Mouse (Mus musculus) small intestine, adult 2 months (tissue): ENCODE data around the gene Wt1.

Experiments
- CTCF ChIP-seq: fragments of 200-500 bp; IDR thresholded peaks from 2 replicates; pipeline ENCODE4 v1.5.1; 2012; ENCODE audit warnings: low read depth, mild to moderate bottlenecking, control low read depth, inconsistent platforms, low read length, moderate library complexity, mixed read lengths; ENCODE audit not compliant: insufficient replicate concordance, insufficient read length; ENCODE audit errors: extremely low read depth
- POLR2A ChIP-seq: fragments of 200-500 bp; IDR thresholded peaks from 2 replicates; pipeline ENCODE4 v1.6.1; 2012; ENCODE audit warnings: low read depth, mild to moderate bottlenecking, control low read depth, inconsistent platforms, low read length, moderate library complexity

DNA sequence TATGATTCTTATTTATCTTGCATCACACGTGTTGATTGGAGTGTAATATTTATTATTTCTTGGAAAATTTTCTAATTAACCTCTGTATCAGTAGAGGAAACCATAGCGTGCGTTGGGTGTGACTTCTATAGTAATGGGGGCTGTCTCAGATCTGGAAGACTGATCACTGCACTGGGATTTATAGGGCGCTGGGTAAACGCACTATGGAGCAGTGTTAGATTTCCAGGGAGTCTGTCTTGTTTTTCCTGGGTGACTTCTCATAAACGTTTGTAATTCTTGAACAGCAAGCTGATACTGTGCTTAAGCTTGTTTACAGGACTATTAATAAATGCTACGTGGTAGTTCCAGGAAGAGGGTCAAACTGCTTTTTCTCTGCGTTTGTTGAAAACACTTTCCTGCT is 8.7 kb upstream of the Wt1 start:
- TF ChIP-seq CTCF (no peak), POLR2A (no peak)
